Mouse (Mus musculus) kidney, postnatal 36 days (tissue): ENCODE data around the gene Sbsn.
"Not testable (repeated sequence)": the region's sequence is repeated elsewhere in the genome, so short reads cannot be mapped to it uniquely, and the experiment has no call there.

Source experiments
- DNase-seq, 2 experiments: peaks; one replicate each; pipeline ENCODE4 v3.0.0; 2021 to 2022; ENCODE audit warnings: mixed read lengths in 2 of 2

The Sbsn gene

GRCm38 (mm10) chr7:30751086-30751669 is at the start of gene Sbsn:
Sbsn (plus strand) TSS chr7:30751471.
- no peak for DNase-seq

- DNase-seq = no peak
Measured at GRCm38 (mm10) chr7:30706214-30706882, 44.9 kb upstream of the Sbsn start.

GRCm38 (mm10) chr7:30707441-30707840 is 43.8 kb upstream of the Sbsn start:
- DNase-seq = no peak

- peak; percentile 31 to 38 for DNase-seq
Measured at GRCm38 (mm10) chr7:30711942-30712341, 39.3 kb upstream of the Sbsn start, which contains the start of gene Atp4a. Atp4a (plus strand) TSS chr7:30712209.

GRCm38 (mm10) chr7:30717006-30717715 is 34.1 kb upstream of the Sbsn start:
- DNase-seq = peak; percentile 34 to 47

- DNase-seq = no peak
Measured at GRCm38 (mm10) chr7:30717716-30718046, 33.6 kb upstream of the Sbsn start.

GRCm38 (mm10) chr7:30719669-30720068 is 31.6 kb upstream of the Sbsn start:
- DNase-seq = no peak

- DNase-seq = no peak
Measured at GRCm38 (mm10) chr7:30721286-30721685, 30.0 kb upstream of the Sbsn start.

- no peak for DNase-seq
Measured at GRCm38 (mm10) chr7:30723274-30723953, 27.9 kb upstream of the Sbsn start.

- DNase-seq = no peak
Measured at GRCm38 (mm10) chr7:30728214-30728613, 23.1 kb upstream of the Sbsn start.

GRCm38 (mm10) chr7:30728739-30729395 is 22.4 kb upstream of the Sbsn start:
- peak in 1 of 2 experiments; percentile 17 for DNase-seq

- peak; percentile 98 to 99 for DNase-seq
Measured at GRCm38 (mm10) chr7:30729396-30730063, 21.7 kb upstream of the Sbsn start, which contains the start of gene Tmem147. Tmem147 (minus strand) TSS chr7:30729540.

GRCm38 (mm10) chr7:30730064-30730722 is 21.1 kb upstream of the Sbsn start:
- DNase-seq = not testable (repeated sequence)

- DNase-seq = no peak
Measured at GRCm38 (mm10) chr7:30736211-30736610, 15.1 kb upstream of the Sbsn start.

GRCm38 (mm10) chr7:30742570-30742969 is 8.7 kb upstream of the Sbsn start:
- not testable (repeated sequence) for DNase-seq

GRCm38 (mm10) chr7:30743617-30744016 is 7.7 kb upstream of the Sbsn start, which contains the start of gene Gapdhs:
Gapdhs (minus strand) TSS chr7:30743681.
- not testable (repeated sequence) for DNase-seq

- peak; percentile 41 to 62 for DNase-seq
Measured at GRCm38 (mm10) chr7:30744022-30744598, 7.2 kb upstream of the Sbsn start.

GRCm38 (mm10) chr7:30747525-30748204 is 3.6 kb upstream of the Sbsn start:
- no peak for DNase-seq

- no peak for DNase-seq
Measured at GRCm38 (mm10) chr7:30749824-30750606, 1.3 kb upstream of the Sbsn start.

- no peak for DNase-seq
Measured at GRCm38 (mm10) chr7:30757001-30757400, 5.7 kb downstream of the Sbsn start.
